Comparison of ENCODE assay signal across 11 mouse cellular contexts in genomic region chr3:56963251-56963650, GRCm38 (mm10).
DNase-seq lines count a peak whose midpoint lies in the region; TF ChIP-seq lines count a peak whose summit lies in the region.
"Had no signal": no experiment of that assay in that cellular context is flagged by ENCODE, and none has a peak within 500 bp of the region (broad histone marks: within the 10 kb centered on the region; RNA-seq: fewer than 3 reads in every experiment).

No protein-coding gene starts in this region.

- peak overlapping the region; percentile 89 for H3K27ac ChIP-seq in left cerebral cortex, adult 2 months
- H3K27ac ChIP-seq: heart, embryonic 13.5 days; limb, embryonic 12.5 days; lung, embryonic 15.5 days had no signal

- TF ChIP-seq CTCF in left cerebral cortex, adult 2 months (IDR thresholded peaks at IDR 0.05) = no peak

- DNase-seq in left cerebral cortex, adult 2 months (ENCODE audit: extremely low spot score in 1 of 2, low spot score in 2 of 2) = peak; percentile 14 to 42
- no peak for DNase-seq in left cerebral cortex, postnatal 10 days (ENCODE audit: extremely low spot score in 1 of 2, low spot score in 2 of 2)
- DNase-seq in cerebellum, postnatal 36 days = peak; percentile 8 to 19
- peak; percentile 37 to 38 for DNase-seq in left cerebral cortex, postnatal 36 days (ENCODE audit: low spot score in 2 of 2)
- no peak for DNase-seq in thymus, postnatal 25 days
- DNase-seq in ovary, adult 18-20 months (ENCODE audit: low spot score) = no peak
- no peak for DNase-seq in heart, adult 8-10 months (ENCODE audit: low spot score)
- DNase-seq: kidney, adult 18-20 months had no signal

- intact Hi-C loops in left cerebral cortex, adult 2 months (cut with DNase I) = loop anchor here (2.0 kb wide), 1 partner anchor 140 kb away; no protein-coding TSS in a partner anchor
- intact Hi-C loops in left cerebral cortex, postnatal 10 days (cut with DNase I) = no loop called here
- intact Hi-C loops in left cerebral cortex, postnatal 36 days (cut with DNase I) = no loop called here

- no peak overlapping the region for H3K4me3 ChIP-seq in left cerebral cortex, adult 2 months
- H3K4me3 ChIP-seq: heart, embryonic 13.5 days; limb, embryonic 12.5 days; lung, embryonic 15.5 days had no signal

Comparison
In these comparisons a context has a peak if more than half of its experiments do, and no peak if none do; other contexts are left out.
1. DNase-seq: peak in left cerebral cortex, adult 2 months (2 of 2), cerebellum, postnatal 36 days (2 of 2) and left cerebral cortex, postnatal 36 days (2 of 2); none in left cerebral cortex, postnatal 10 days (0 of 2), thymus, postnatal 25 days (single experiment), ovary, adult 18-20 months (single experiment) and heart, adult 8-10 months (single experiment).